Mouse (Mus musculus) stomach, embryonic 15.5 days (tissue): Measurements from ENCODE around the gene Rnf207. TPM values are rescaled to one million over a fixed set of nuclear protein-coding genes. Genes with fewer than 3 reads are reported as not detected.

Experiments
- ATAC-seq: fragments of 200-750 bp; cut with Nextera tagmentation; 2 replicates; pipeline ENCODE4 v1.8.0; 2017; ENCODE audit warnings: low read depth, moderate number of reproducible peaks, moderate TSS enrichment; ENCODE audit not compliant: insufficient read depth, low FRiP score
- H3K27ac ChIP-seq: fragments of 300-500 bp; sonication (generic); 2 replicates; pipeline ENCODE4 v1.5.1; 2015; ENCODE audit warnings: mild to moderate bottlenecking, inconsistent platforms
- H3K27me3 ChIP-seq: fragments of 300-500 bp; sonication (generic); replicated peaks from 2 replicates; pipeline ENCODE4 v1.6.1; 2015; ENCODE audit warnings: inconsistent platforms
- H3K36me3 ChIP-seq: fragments of 300-500 bp; sonication (generic); 2 replicates; pipeline ENCODE4 v1.6.1; 2015; ENCODE audit warnings: inconsistent platforms
- H3K4me1 ChIP-seq: fragments of 300-500 bp; sonication (generic); 2 replicates; pipeline ENCODE4 v1.6.1; 2015; ENCODE audit warnings: inconsistent platforms
- H3K4me2 ChIP-seq: fragments of 300-500 bp; sonication (generic); 2 replicates; pipeline ENCODE4 v1.6.1; 2015; ENCODE audit warnings: mild to moderate bottlenecking, inconsistent platforms
- H3K4me3 ChIP-seq: fragments of 300-500 bp; sonication (generic); replicated peaks from 2 replicates; pipeline ENCODE4 v1.5.1; 2015; ENCODE audit warnings: inconsistent platforms
- H3K9ac ChIP-seq: fragments of 300-500 bp; sonication (generic); 2 replicates; pipeline ENCODE4 v1.6.1; 2015; ENCODE audit warnings: inconsistent platforms
- H3K9me3 ChIP-seq: fragments of 300-500 bp; sonication (generic); 2 replicates; pipeline ENCODE4 v1.6.1; 2016; ENCODE audit warnings: inconsistent platforms
- WGBS: fragments of 180-500 bp; shearing (Covaris S2); methylation state at CpG from one replicate; pipeline ENCODE4 v1.1.7; 2015; 5-methylcytosine and 5-hydroxymethylcytosine counted together
- polyA plus RNA-seq: library from polyadenylated mRNA; unstranded; fragments of >200 nt; fragmentation: Nextera tagmentation; extraction: Ambion mirVana; gene quantifications from 2 replicates; pipeline ENCODE4 v1.2.1, GENCODE M21; 2015

Rnf207 gene
- polyA plus RNA-seq, 1 experiment from 2014 or later = 1.0 TPM

DNA sequence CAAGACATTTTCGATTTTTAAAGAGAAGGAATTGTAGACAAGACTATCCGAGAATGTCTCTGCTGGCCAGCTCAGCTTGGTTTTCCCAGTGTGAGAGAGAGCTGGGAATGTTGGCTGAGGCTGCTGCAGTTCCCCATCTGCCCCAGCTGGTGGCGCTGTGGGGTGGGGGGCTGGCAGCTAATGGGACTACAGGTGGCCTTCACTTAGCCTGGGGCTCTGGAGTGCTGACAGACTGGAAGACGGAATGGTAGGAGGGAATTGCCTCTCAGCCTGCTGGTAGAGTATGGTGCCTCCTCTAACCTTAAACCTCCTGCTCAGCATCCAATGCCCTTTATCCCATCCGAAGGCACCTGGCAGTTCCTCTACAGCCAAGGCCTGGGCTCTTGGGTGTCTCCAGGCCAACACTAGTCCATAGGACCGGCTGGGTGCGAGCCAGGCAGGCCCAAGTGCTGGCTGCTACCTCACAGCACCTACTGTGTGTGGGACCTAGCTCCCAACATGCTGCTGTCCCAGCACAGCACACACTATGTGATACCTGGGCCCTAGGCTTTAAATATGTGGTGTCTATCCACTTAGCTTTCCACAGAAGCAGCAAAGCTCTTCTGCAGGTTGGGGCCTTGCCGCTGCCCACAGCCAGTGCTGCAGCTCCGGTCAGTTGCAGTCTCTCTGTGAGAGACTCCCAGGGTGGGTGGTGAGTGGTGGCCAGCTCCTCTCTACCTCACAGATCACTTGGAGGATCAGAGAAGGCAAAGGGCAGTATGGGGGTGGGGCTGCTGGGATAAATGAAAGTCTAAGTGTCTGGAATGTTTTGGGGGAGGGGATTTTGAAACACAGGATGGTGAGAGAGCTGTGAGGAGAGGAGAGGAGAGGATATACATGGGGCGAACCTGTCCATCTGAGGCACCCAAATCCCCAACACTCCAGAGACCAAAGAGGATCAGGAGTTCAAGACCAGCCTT lies 42.1 kb downstream of the Rnf207 start:
- Histone ChIP-seq H3K9me3 (no peaks in the 10 kb centered on the region), H3K36me3 (no peaks in the 10 kb centered on the region), H3K27me3 (peaks cover 38% of the 10 kb centered on the region), H3K27ac (no peak overlapping the region), H3K4me3 (no peak overlapping the region), H3K4me1 (peaks cover 36% of the 10 kb centered on the region), H3K4me2 (no peak overlapping the region), H3K9ac (no peak overlapping the region)
- 60% methylated on average over 10 of the region's 10 CpGs for WGBS
- ATAC-seq = no peak

DNA sequence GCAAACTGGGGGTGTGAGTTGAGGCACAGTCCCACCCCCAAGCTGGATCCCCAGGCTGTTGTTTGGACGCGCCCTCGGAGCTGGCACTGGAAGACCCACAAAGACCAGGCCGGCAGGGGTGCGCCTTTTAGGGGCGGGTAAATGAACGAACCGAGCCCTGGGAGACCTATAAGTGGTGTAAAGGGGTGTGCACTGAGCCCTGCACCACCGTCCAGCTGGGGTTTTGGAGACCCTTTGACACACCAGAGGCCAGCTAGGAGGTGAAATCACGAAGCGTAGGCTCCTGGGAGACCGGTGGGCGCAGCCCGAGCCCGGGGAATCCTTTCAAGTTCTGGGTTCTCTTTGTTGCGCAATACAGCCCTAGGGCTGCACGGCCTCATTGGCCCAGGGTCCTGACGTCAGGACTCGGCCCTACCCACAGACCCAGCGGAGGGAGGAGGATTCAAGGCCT lies 44.1 kb downstream of the Rnf207 start:
- Histone ChIP-seq H3K27me3 (peaks cover 18% of the 10 kb centered on the region), H3K4me2 (peak overlapping the region; percentile 95), H3K9ac (peak overlapping the region; percentile 82), H3K4me1 (peaks cover 45% of the 10 kb centered on the region), H3K9me3 (no peaks in the 10 kb centered on the region), H3K36me3 (no peaks in the 10 kb centered on the region), H3K4me3 (peak overlapping the region; percentile 63), H3K27ac (peak overlapping the region; percentile 82; the same call in 1 of the 2 replicates)
- 5% methylated on average over 20 of the region's 20 CpGs for WGBS
- no peak for ATAC-seq

DNA sequence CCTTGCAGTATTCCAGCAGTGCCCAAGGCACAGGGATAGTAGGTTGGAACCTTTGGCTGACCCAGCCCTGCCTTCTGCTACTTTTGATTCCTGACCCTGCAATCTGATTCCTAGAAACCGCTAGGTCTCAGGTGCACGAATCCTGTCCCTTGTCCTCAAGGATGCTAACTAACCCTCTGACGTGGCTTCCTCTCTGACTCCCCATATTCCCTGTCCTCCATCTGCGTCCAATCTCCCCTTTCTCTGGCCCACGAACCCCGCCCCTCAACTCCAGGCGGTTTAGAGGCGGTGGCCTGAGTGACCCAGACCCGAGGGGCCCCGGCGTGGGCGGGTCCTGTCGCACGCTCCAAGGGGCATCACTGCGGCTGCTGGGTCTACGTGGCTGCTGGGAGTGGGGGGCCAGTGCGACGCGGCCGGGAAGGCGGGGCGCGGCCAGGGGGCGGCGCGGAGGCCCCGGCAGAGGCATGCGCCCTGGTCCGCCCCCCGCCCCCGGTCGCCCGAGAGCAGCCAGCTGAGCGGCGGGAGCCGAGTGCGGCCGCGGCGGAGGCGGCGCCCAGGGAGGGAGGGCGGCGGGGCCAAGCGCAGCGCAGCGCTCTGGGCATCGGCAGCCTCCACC lies 45.1 kb downstream of the Rnf207 start, which contains the start of gene Gpr153:
Gpr153 (plus strand) TSS at position 612 of the 616 bp plus-strand sequence.
- H3K9ac ChIP-seq = peak within 1 kb of the TSS; percentile 82
- peak within 1 kb of the TSS; percentile 63 for H3K4me3 ChIP-seq
- H3K36me3 ChIP-seq = no peaks in the 10 kb centered on the region
- no peaks in the 10 kb centered on the region for H3K9me3 ChIP-seq
- H3K27me3 ChIP-seq = peaks cover 17% of the 10 kb centered on the region; the same call in 1 of the 2 replicates
- 2% methylated on average over 38 of the region's 48 CpGs for WGBS
- peak within 1 kb of the TSS; percentile 95 for H3K4me2 ChIP-seq
- H3K27ac ChIP-seq = peak within 1 kb of the TSS; percentile 82
- H3K4me1 ChIP-seq = peaks cover 45% of the 10 kb centered on the region
- peak; percentile 72 for ATAC-seq

DNA sequence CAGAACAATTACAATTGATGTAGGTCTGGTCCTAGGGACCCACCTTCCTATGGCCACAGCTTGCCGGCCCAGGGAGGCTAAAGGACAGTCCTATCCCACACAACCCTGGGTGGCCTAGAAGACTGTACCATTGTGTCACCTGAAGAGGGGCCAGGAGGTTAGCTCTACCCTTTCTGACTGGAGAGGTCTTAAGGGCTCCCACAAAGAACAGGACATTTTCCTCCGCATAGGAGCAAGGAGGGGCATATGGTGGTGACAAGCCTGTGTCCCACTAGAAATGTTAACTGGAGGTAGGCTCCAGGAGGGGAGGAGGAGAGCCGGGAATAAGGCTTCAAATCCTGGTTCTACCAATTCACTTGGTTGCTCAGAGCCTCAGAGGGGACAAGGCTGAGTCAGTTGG lies 45.6 kb downstream of the Rnf207 start:
- H3K9me3 ChIP-seq = no peaks in the 10 kb centered on the region
- H3K4me2 ChIP-seq = peak overlapping the region; percentile 95
- 34% methylated on average over 3 of the region's 3 CpGs for WGBS
- ATAC-seq = no peak
- H3K4me1 ChIP-seq = peaks cover 45% of the 10 kb centered on the region
- no peaks in the 10 kb centered on the region for H3K36me3 ChIP-seq
- H3K9ac ChIP-seq = no peak overlapping the region
- H3K27me3 ChIP-seq = peaks cover 17% of the 10 kb centered on the region; the same call in 1 of the 2 replicates
- H3K27ac ChIP-seq = peak overlapping the region; percentile 82
- H3K4me3 ChIP-seq = no peak overlapping the region

DNA sequence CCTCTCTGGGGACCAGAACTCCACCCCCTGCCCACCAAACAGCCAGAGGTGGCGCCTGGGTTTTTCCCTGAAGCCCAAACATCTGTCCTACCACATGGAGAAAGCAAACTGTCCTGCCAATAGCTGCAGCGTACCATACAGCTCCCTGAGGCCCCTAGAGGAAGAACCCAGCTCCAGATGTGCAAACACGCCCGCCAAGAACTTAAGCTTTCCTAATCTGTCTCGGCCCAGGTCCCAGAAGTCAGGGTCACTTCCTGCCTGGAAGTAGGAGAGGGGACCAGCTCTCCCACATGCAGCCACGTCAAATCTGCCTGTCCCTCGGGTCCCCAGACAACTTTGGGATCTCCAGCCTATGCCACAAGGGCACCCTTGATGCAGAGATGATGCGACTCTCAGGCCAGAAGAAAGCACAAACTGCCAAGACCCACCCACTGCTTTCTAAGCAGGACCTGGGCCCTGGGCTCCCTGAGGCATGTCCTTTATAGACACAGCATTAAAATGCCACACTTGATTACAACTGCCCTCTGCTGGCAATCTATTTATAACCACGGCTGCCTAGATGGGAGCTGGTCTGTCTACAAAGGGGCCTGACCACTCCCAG lies 46.2 kb downstream of the Rnf207 start:
- peak overlapping the region; percentile 82 for H3K27ac ChIP-seq
- H3K27me3 ChIP-seq = peaks cover 17% of the 10 kb centered on the region; the same call in 1 of the 2 replicates
- H3K4me1 ChIP-seq = peaks cover 45% of the 10 kb centered on the region
- H3K4me2 ChIP-seq = peak overlapping the region; percentile 95; the same call in 1 of the 2 replicates
- 20% methylated on average over 9 of the region's 9 CpGs for WGBS
- no peaks in the 10 kb centered on the region for H3K36me3 ChIP-seq
- ATAC-seq = peak; percentile 23; the same call in 1 of the 2 replicates
- no peak overlapping the region for H3K9ac ChIP-seq
- no peak overlapping the region for H3K4me3 ChIP-seq
- no peaks in the 10 kb centered on the region for H3K9me3 ChIP-seq

DNA sequence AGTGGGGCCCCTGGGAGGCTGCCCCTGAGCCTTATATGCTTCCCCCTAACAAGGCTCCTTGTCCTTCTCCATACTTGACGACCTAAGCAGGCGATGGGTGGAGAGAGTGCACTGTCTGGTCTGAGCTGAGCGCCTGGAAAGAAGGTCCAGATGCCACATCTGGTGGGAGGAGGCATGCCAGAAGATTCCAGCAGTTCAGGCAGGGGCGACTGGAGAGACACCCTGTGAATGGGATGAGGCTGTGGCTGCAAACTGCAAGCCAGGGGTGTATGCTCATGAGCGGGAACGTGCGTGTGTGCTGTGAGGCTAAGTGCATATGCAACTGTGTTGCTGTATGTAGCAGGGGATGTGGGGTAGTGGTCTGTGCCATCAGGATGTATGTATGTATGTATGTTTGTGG lies 46.8 kb downstream of the Rnf207 start:
- WGBS = 46% methylated on average over 7 of the region's 7 CpGs
- peaks cover 17% of the 10 kb centered on the region; the same call in 1 of the 2 replicates for H3K27me3 ChIP-seq
- H3K4me3 ChIP-seq = no peak overlapping the region
- 0 out of 2 replicates have a peak, but pooled peaks have one; percentile 0 for ATAC-seq
- peak overlapping the region; percentile 82 for H3K27ac ChIP-seq
- H3K4me2 ChIP-seq = no peak overlapping the region
- peaks cover 45% of the 10 kb centered on the region for H3K4me1 ChIP-seq
- no peaks in the 10 kb centered on the region for H3K9me3 ChIP-seq
- no peaks in the 10 kb centered on the region for H3K36me3 ChIP-seq
- H3K9ac ChIP-seq = no peak overlapping the region

DNA sequence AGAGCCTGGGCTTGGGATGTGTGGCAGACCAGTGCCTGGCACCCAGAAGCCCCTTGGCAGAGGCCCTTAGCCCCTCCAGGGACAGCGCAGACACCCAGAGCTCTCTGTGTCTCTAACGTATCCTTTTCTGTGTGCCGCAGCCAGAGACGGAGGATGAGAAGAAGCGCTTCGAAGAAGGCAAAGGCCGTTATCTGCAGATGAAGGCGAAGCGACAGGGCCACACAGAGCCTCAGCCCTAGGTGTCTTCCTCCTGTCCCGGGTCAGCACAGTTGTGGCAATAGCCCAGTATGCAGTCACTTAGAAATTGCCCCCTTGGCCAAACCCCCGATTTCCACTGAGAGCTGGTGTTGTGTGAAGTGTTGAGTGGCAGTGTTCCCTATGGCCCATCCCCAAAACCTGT lies 47.5 kb downstream of the Rnf207 start:
- no peaks in the 10 kb centered on the region for H3K36me3 ChIP-seq
- no peaks in the 10 kb centered on the region for H3K9me3 ChIP-seq
- no peak overlapping the region for H3K4me2 ChIP-seq
- no peak overlapping the region for H3K9ac ChIP-seq
- H3K4me3 ChIP-seq = no peak overlapping the region
- peaks cover 45% of the 10 kb centered on the region for H3K4me1 ChIP-seq
- 92% methylated on average over 11 of the region's 11 CpGs for WGBS
- H3K27ac ChIP-seq = peak overlapping the region; percentile 82
- peaks cover 17% of the 10 kb centered on the region; the same call in 1 of the 2 replicates for H3K27me3 ChIP-seq
- ATAC-seq = no peak

DNA sequence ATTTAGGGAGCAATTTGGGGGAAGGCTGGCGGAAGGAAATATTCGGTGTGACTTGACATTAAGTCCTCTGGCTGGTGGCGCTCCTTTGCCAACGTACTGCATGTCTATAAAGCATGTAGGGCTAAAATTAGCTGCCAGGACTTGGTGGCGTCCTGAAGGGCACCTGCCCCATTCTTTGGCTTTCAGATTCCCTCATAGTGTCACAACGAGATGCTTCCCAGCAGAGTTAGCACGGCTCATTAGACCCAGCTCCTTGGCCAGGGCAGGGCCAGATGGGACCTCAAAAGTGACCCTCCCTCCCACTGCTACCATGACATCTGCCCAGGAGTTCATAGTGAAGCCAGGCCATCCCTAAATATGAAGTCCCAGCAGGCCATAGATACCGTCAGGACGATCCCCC lies 48.2 kb downstream of the Rnf207 start:
- Histone ChIP-seq H3K36me3 (no peaks in the 10 kb centered on the region), H3K27ac (no peak overlapping the region), H3K4me1 (peaks cover 45% of the 10 kb centered on the region), H3K27me3 (peaks cover 13% of the 10 kb centered on the region; the same call in 1 of the 2 replicates), H3K9me3 (no peaks in the 10 kb centered on the region), H3K9ac (no peak overlapping the region), H3K4me3 (no peak overlapping the region), H3K4me2 (no peak overlapping the region)
- ATAC-seq = no peak
- WGBS = 83% methylated on average over 9 of the region's 9 CpGs

DNA sequence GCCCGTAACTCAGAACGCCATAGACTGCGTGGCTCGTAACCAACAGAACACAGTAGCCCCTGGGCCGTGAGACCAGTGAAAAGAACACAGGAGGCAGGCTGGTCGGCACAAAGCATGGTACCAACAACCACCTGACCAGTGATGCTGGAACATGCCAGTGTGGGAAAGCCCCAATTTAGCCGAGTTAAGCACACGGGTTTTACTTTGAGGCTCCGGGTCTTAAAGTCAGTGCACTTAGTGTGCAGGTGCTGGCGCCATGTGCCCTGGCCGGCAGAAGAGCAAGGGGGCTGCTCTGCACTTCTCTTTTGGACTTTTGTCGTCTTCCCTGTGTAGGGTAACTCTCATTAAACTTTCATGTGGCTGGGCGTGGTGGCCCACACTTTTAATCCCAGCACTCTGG lies 48.8 kb downstream of the Rnf207 start:
- H3K4me3 ChIP-seq = no peak overlapping the region
- peaks cover 8% of the 10 kb centered on the region; the same call in 1 of the 2 replicates for H3K27me3 ChIP-seq
- no peaks in the 10 kb centered on the region for H3K36me3 ChIP-seq
- no peak for ATAC-seq
- peaks cover 41% of the 10 kb centered on the region for H3K4me1 ChIP-seq
- H3K27ac ChIP-seq = no peak overlapping the region
- H3K9ac ChIP-seq = no peak overlapping the region
- WGBS = 87% methylated on average over 13 of the region's 13 CpGs
- H3K9me3 ChIP-seq = no peaks in the 10 kb centered on the region
- no peak overlapping the region for H3K4me2 ChIP-seq

DNA sequence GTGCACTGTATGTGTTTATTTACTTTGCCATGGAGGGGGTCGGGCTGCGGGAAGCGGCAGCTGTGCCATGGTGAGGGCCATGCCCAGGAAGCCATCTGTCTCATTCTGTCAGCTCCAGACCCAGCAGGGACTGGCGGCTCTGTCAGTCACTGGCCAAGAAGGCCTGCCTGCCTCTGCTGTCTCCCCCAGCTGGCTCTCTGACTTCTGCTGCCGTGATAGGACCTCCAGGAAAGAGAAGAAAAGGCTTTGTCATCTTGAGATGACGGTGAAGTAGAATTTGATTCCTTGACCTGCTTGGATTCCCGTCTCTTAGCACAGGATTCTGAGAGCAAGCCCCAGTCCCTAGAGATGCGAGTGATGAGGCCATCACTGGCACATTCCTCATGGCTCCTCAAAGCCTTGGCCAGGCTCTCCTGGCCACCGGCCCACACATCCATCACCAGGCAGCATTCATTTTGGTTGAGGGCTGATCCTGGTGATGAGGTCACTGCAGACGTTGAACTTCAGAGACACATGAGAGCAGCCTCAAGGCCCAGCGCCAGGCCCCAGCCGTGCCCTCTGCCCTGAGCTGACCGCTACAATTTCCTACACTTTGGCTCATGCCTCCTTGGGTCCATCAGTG lies 50.9 kb downstream of the Rnf207 start:
- ATAC-seq = no peak
- Histone ChIP-seq H3K9ac (no peak overlapping the region), H3K9me3 (no peaks in the 10 kb centered on the region), H3K4me3 (no peak overlapping the region), H3K27me3 (no peaks in the 10 kb centered on the region), H3K4me2 (no peak overlapping the region), H3K4me1 (peaks cover 29% of the 10 kb centered on the region), H3K27ac (no peak overlapping the region), H3K36me3 (no peaks in the 10 kb centered on the region)
- 66% methylated on average over 13 of the region's 13 CpGs for WGBS

DNA sequence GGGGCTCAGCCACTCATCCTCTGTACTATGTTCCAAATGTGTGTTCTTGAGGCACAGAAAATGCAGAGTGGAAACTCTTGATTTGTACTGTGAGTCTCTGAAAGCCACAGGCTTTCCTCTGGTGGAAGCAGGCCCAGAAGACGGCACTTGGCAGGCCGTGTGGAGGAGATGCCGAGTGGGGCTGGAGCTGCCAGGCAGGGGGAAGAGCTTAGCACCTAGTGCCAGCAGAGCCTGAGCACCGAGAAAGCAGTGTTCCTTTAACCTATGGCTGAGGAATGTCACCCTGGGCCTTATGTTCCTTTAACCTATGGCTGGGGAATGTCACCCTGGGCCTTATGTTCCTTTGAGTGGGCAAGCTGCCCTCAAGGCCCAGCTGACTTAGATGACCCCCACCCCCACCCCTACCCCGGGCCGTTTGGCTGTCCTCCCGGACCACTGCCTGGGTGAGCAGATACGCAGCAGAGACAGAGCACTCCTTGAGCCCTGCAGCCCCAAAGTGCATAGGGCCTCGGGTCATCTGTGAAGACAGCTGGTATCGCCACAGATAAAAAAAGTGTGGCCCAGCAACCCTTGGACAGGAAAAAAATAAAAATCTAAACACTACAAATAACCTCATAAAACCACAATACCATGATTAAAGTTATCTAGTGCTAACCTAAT lies 52.4 kb downstream of the Rnf207 start:
- 58% methylated on average over 10 of the region's 10 CpGs for WGBS
- H3K9ac ChIP-seq = no peak overlapping the region
- no peaks in the 10 kb centered on the region for H3K9me3 ChIP-seq
- H3K27me3 ChIP-seq = no peaks in the 10 kb centered on the region
- H3K27ac ChIP-seq = no peak overlapping the region
- H3K4me3 ChIP-seq = no peak overlapping the region
- H3K36me3 ChIP-seq = no peaks in the 10 kb centered on the region
- ATAC-seq = no peak
- peaks cover 17% of the 10 kb centered on the region for H3K4me1 ChIP-seq
- H3K4me2 ChIP-seq = no peak overlapping the region
